Mouse (Mus musculus): ENCODE data around the gene Dnaja3.
A peak's percentile ranks its signal among the peaks of the same experiment; 100 is the strongest.

GRCm38 (mm10) chr16:4667190-4667808 lies 27.5 kb downstream of the Dnaja3 start:
- TF ChIP-seq POLR2A (IDR thresholded peaks at IDR 0.05; ENCODE audit: borderline replicate concordance, extremely low read depth, insufficient read depth, insufficient read length, poor library complexity, severe bottlenecking) = no peak
- peak; percentile 99 for TF ChIP-seq CTCF (IDR thresholded peaks at IDR 0.05; ENCODE audit: borderline replicate concordance, extremely low read depth, insufficient read depth, insufficient read length)
